Mouse (Mus musculus): ENCODE results near the gene Ppm1h. TPM values are rescaled to one million over a fixed set of nuclear protein-coding genes. Genes with fewer than 3 reads are reported as not detected.

Gene Ppm1h
- polyA plus RNA-seq, 1 experiment from 2014 or later, result 5.1 TPM

- no peak overlapping the region for H3K9ac ChIP-seq (ENCODE audit: low read depth, low read length)
- no peaks in the 10 kb centered on the region for H3K27me3 ChIP-seq (replicated peaks; ENCODE audit: control insufficient read depth, insufficient read depth, low read length)
- H3K9me3 ChIP-seq (ENCODE audit: control insufficient read depth, low read length), result no peaks in the 10 kb centered on the region
- no peak overlapping the region for H3K4me2 ChIP-seq (ENCODE audit: low read depth, low read length)
- ATAC-seq (ENCODE audit: low read depth) (no peak), DNase-seq (ENCODE audit: low spot score) (no peak)
- H3K4me3 ChIP-seq (ENCODE audit: low read depth, low read length), result no peak overlapping the region
- H3K36me3 ChIP-seq (ENCODE audit: control insufficient read depth, insufficient read depth, low read length), result no peaks in the 10 kb centered on the region
- peaks cover 11% of the 10 kb centered on the region for H3K4me1 ChIP-seq (ENCODE audit: control insufficient read depth, insufficient read depth, low read length)
- 31% methylated on average over 17 of the region's 17 CpGs for WGBS
- no peak overlapping the region for H3K27ac ChIP-seq (replicated peaks; ENCODE audit: low read depth, low read length)
Measured at GRCm38 (mm10) chr10:122752950-122753923, 74.7 kb downstream of the Ppm1h start.

- DNase-seq (ENCODE audit: low spot score) (no peak), ATAC-seq (ENCODE audit: low read depth) (no peak)
- WGBS, result 32% methylated on average over 2 of the region's 2 CpGs
- no peak overlapping the region for H3K4me3 ChIP-seq (ENCODE audit: low read depth, low read length)
- no peak overlapping the region for H3K27ac ChIP-seq (replicated peaks; ENCODE audit: low read depth, low read length)
- no peaks in the 10 kb centered on the region for H3K9me3 ChIP-seq (ENCODE audit: control insufficient read depth, low read length)
- H3K4me2 ChIP-seq (ENCODE audit: low read depth, low read length), result no peak overlapping the region
- H3K9ac ChIP-seq (ENCODE audit: low read depth, low read length), result no peak overlapping the region
- H3K36me3 ChIP-seq (ENCODE audit: control insufficient read depth, insufficient read depth, low read length), result no peaks in the 10 kb centered on the region
- no peaks in the 10 kb centered on the region for H3K27me3 ChIP-seq (replicated peaks; ENCODE audit: control insufficient read depth, insufficient read depth, low read length)
- peaks cover 15% of the 10 kb centered on the region for H3K4me1 ChIP-seq (ENCODE audit: control insufficient read depth, insufficient read depth, low read length)
Measured at GRCm38 (mm10) chr10:122753924-122754307, 75.4 kb downstream of the Ppm1h start.

GRCm38 (mm10) chr10:122754967-122755366 lies 76.4 kb downstream of the Ppm1h start:
- Histone ChIP-seq H3K4me2 (ENCODE audit: low read depth, low read length) (no peak overlapping the region), H3K9me3 (ENCODE audit: control insufficient read depth, low read length) (no peaks in the 10 kb centered on the region), H3K9ac (ENCODE audit: low read depth, low read length) (no peak overlapping the region), H3K27ac (replicated peaks; ENCODE audit: low read depth, low read length) (no peak overlapping the region), H3K27me3 (replicated peaks; ENCODE audit: control insufficient read depth, insufficient read depth, low read length) (no peaks in the 10 kb centered on the region), H3K36me3 (ENCODE audit: control insufficient read depth, insufficient read depth, low read length) (no peaks in the 10 kb centered on the region), H3K4me3 (ENCODE audit: low read depth, low read length) (no peak overlapping the region), H3K4me1 (ENCODE audit: control insufficient read depth, insufficient read depth, low read length) (peaks cover 18% of the 10 kb centered on the region)
- 80% methylated on average over 1 of the region's 1 CpGs for WGBS
- ATAC-seq (ENCODE audit: low read depth), result no peak
- DNase-seq (ENCODE audit: low spot score), result no peak

GRCm38 (mm10) chr10:122756879-122757530 lies 78.4 kb downstream of the Ppm1h start:
- 9% methylated on average over 6 of the region's 7 CpGs for WGBS
- no peak overlapping the region for H3K4me3 ChIP-seq (ENCODE audit: low read depth, low read length)

GRCm38 (mm10) chr10:122757727-122758126 lies 79.2 kb downstream of the Ppm1h start:
- ATAC-seq (ENCODE audit: low read depth), result no peak
- no peak overlapping the region for H3K9ac ChIP-seq (ENCODE audit: low read depth, low read length)
- H3K27ac ChIP-seq (replicated peaks; ENCODE audit: low read depth, low read length), result no peak overlapping the region
- H3K36me3 ChIP-seq (ENCODE audit: control insufficient read depth, insufficient read depth, low read length), result no peaks in the 10 kb centered on the region
- 68% methylated on average over 12 of the region's 12 CpGs for WGBS
- H3K27me3 ChIP-seq (replicated peaks; ENCODE audit: control insufficient read depth, insufficient read depth, low read length), result no peaks in the 10 kb centered on the region
- no peak for DNase-seq (ENCODE audit: low spot score)
- no peak overlapping the region for H3K4me2 ChIP-seq (ENCODE audit: low read depth, low read length)
- H3K9me3 ChIP-seq (ENCODE audit: control insufficient read depth, low read length), result no peaks in the 10 kb centered on the region
- H3K4me1 ChIP-seq (ENCODE audit: control insufficient read depth, insufficient read depth, low read length), result peaks cover 18% of the 10 kb centered on the region
- H3K4me3 ChIP-seq (ENCODE audit: low read depth, low read length), result no peak overlapping the region

More at GRCm38 (mm10) chr10:122756879-122757530, 78.4 kb downstream of the Ppm1h start:
- Histone ChIP-seq H3K36me3 (ENCODE audit: control insufficient read depth, insufficient read depth, low read length) (no peaks in the 10 kb centered on the region), H3K9me3 (ENCODE audit: control insufficient read depth, low read length) (no peaks in the 10 kb centered on the region), H3K27me3 (replicated peaks; ENCODE audit: control insufficient read depth, insufficient read depth, low read length) (no peaks in the 10 kb centered on the region), H3K9ac (ENCODE audit: low read depth, low read length) (no peak overlapping the region), H3K4me1 (ENCODE audit: control insufficient read depth, insufficient read depth, low read length) (peaks cover 18% of the 10 kb centered on the region), H3K27ac (replicated peaks; ENCODE audit: low read depth, low read length) (no peak overlapping the region), H3K4me2 (ENCODE audit: low read depth, low read length) (no peak overlapping the region)
- DNase-seq (ENCODE audit: low spot score), result no peak
- ATAC-seq (ENCODE audit: low read depth), result no peak

- DNase-seq (ENCODE audit: low spot score) (peak; percentile 36), ATAC-seq (ENCODE audit: low read depth) (peak; percentile 39; the same call in 1 of the 2 replicates)
- Histone ChIP-seq H3K4me3 (ENCODE audit: low read depth, low read length) (no peak overlapping the region), H3K9me3 (ENCODE audit: control insufficient read depth, low read length) (no peaks in the 10 kb centered on the region), H3K4me2 (ENCODE audit: low read depth, low read length) (no peak overlapping the region), H3K36me3 (ENCODE audit: control insufficient read depth, insufficient read depth, low read length) (no peaks in the 10 kb centered on the region), H3K9ac (ENCODE audit: low read depth, low read length) (no peak overlapping the region), H3K27ac (replicated peaks; ENCODE audit: low read depth, low read length) (no peak overlapping the region), H3K4me1 (ENCODE audit: control insufficient read depth, insufficient read depth, low read length) (peaks cover 17% of the 10 kb centered on the region), H3K27me3 (replicated peaks; ENCODE audit: control insufficient read depth, insufficient read depth, low read length) (no peaks in the 10 kb centered on the region)
- WGBS, result 26% methylated on average over 4 of the region's 4 CpGs
Measured at GRCm38 (mm10) chr10:122758346-122758745, 79.8 kb downstream of the Ppm1h start.

GRCm38 (mm10) chr10:122759729-122760128 lies 81.2 kb downstream of the Ppm1h start:
- no peak overlapping the region for H3K9ac ChIP-seq (ENCODE audit: low read depth, low read length)
- DNase-seq (ENCODE audit: low spot score), result no peak
- H3K9me3 ChIP-seq (ENCODE audit: control insufficient read depth, low read length), result no peaks in the 10 kb centered on the region
- H3K4me3 ChIP-seq (ENCODE audit: low read depth, low read length), result no peak overlapping the region
- H3K4me2 ChIP-seq (ENCODE audit: low read depth, low read length), result no peak overlapping the region
- 79% methylated on average over 2 of the region's 2 CpGs for WGBS
- ATAC-seq (ENCODE audit: low read depth), result no peak
- no peaks in the 10 kb centered on the region for H3K27me3 ChIP-seq (replicated peaks; ENCODE audit: control insufficient read depth, insufficient read depth, low read length)
- H3K27ac ChIP-seq (replicated peaks; ENCODE audit: low read depth, low read length), result no peak overlapping the region
- peaks cover 9% of the 10 kb centered on the region for H3K4me1 ChIP-seq (ENCODE audit: control insufficient read depth, insufficient read depth, low read length)
- H3K36me3 ChIP-seq (ENCODE audit: control insufficient read depth, insufficient read depth, low read length), result no peaks in the 10 kb centered on the region

- no peaks in the 10 kb centered on the region for H3K36me3 ChIP-seq (ENCODE audit: control insufficient read depth, insufficient read depth, low read length)
- H3K4me3 ChIP-seq (ENCODE audit: low read depth, low read length), result no peak overlapping the region
- H3K27me3 ChIP-seq (replicated peaks; ENCODE audit: control insufficient read depth, insufficient read depth, low read length), result no peaks in the 10 kb centered on the region
- no peak overlapping the region for H3K9ac ChIP-seq (ENCODE audit: low read depth, low read length)
- H3K27ac ChIP-seq (replicated peaks; ENCODE audit: low read depth, low read length), result no peak overlapping the region
- WGBS, result 58% methylated on average over 7 of the region's 7 CpGs
- peaks cover 9% of the 10 kb centered on the region for H3K4me1 ChIP-seq (ENCODE audit: control insufficient read depth, insufficient read depth, low read length)
- no peaks in the 10 kb centered on the region for H3K9me3 ChIP-seq (ENCODE audit: control insufficient read depth, low read length)
- no peak overlapping the region for H3K4me2 ChIP-seq (ENCODE audit: low read depth, low read length)
- no peak for ATAC-seq (ENCODE audit: low read depth)
- no peak for DNase-seq (ENCODE audit: low spot score)
Measured at GRCm38 (mm10) chr10:122760469-122761307, 82.1 kb downstream of the Ppm1h start.

All from embryonic facial prominence, embryonic 14.5 days (tissue).